Mouse (Mus musculus) thymus, postnatal 4 days (tissue): ENCODE measurements around the gene Olfr304.
"Not testable (repeated sequence)": the region's sequence is repeated elsewhere in the genome, so short reads cannot be mapped to it uniquely, and the experiment has no call there.

ENCODE experiments used
- DNase-seq: peaks from one replicate; pipeline ENCODE4 v3.0.0; 2021

Olfr304 gene

DNA sequence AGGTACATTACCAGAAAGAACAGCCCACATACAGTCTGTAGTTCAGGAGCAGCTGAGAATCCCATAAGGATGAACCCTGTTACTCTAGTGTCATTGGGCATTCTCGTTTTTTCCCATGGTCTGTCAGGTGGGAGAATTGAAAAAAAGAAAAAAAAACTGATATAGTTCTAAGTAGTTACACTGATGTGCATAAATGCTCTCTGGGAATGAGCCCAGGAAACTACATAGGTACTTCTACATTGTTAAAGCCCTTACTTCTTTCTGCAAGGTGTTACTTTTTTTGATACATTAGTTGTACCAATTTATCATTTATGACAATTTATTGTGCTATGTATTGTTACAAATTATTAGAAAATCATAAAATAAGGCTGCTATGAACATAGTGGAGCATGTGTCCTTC lies at the start of gene Olfr304:
Olfr304 (minus strand) TSS at position 101 of the 400 bp plus-strand sequence.
- DNase-seq, result no peak

DNA sequence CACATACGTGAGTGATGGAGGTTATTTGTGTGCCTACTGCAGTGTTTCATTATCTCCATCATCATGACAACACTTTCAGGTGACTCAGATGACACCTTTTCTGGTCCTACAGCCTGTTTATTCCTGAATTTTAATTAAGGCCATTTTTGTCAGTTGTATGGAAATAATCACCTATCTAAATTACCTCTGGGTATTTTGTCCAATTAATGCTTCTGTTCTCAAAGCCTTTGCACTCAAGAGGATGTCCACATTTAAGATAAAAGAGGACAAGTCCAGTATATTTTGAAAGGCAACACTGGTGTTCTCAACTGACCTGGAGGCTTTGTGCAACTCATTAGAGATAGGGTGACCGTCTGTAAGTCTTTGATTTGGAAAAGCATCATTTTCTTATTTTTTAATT lies 17.1 kb upstream of the Olfr304 start, which contains the start of gene Olfr301:
Olfr301 (plus strand) TSS at position 301 of the 400 bp plus-strand sequence.
- no peak for DNase-seq

DNA sequence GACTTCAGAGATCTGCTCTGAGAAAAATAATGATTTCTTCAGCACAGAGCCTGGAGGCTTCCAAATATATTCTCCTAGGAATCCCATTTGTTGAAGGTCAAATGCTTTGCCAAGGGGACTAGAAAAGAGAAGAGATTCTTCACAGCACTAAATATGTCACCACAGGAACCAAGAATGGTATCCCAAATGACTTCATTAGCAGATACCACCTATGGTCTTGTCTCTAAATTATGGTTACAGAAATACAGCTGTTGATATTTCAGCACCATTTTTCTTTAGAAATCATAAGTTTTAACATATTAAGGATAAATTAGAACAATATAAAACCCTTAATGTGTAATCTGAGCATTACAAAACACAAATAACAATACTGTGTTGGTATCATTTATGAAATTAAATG lies 11.2 kb upstream of the Olfr304 start, which contains the start of gene Olfr303:
Olfr303 (minus strand) TSS at position 101 of the 400 bp plus-strand sequence.
- no peak for DNase-seq

DNA sequence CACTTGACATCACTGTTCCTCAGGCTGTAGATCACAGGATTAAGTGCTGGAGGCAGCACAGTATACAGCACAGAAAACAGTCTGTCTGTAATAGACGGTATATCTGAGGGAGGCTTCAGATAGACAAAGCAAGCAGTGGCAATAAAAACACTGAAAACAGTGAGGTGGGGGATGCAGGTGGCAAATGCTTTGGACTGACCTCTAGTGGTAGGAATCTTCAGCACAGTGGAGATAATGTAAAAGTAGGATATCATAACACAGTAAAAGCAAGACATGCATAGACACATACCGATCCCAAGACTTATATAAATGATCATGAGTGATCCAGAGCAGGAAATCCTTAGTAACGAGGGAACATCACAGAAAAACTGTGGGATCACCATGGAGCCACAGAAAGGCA lies 689 bp downstream of the Olfr304 start:
- DNase-seq, result no peak

DNA sequence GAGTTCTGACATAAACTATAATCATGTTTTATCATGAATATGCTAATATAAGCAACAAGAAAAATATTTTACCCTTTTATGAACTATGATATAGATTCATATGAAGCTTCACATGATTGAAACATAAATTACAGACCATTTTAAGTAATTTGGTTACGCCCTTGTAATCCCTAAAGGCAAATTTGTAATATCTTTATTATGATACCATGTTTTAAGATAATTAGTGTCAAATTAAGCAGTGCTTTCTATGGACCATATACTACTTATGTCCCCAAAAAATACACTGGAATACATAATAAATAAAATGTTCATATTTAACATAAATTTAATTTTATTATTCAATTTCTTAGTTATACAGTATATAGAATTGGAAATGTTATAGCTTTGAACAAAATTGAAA lies 19.6 kb downstream of the Olfr304 start, which contains the start of gene Olfr305:
Olfr305 (minus strand) TSS at position 101 of the 400 bp plus-strand sequence.
- DNase-seq, result no peak

DNA sequence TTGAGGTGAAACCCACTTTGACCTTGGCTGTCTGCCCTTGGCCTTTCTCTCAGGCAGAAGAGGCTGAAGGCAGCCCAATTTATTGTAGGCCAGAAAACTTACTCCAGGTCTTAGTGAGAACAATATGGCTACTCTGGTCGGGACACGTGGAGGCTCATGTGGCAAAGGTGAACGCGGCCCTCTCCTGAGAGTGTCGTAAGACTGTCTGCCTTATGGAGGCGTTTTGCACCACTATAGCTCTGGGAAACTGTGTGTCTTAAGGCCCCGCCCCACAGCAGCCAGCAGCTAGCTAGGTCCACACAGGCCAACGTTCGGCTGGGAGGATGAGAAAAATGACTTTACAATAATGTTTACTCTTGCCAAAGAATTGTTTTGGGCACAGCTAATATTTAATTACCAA lies 40.2 kb downstream of the Olfr304 start:
- DNase-seq, result not testable (repeated sequence)

DNA sequence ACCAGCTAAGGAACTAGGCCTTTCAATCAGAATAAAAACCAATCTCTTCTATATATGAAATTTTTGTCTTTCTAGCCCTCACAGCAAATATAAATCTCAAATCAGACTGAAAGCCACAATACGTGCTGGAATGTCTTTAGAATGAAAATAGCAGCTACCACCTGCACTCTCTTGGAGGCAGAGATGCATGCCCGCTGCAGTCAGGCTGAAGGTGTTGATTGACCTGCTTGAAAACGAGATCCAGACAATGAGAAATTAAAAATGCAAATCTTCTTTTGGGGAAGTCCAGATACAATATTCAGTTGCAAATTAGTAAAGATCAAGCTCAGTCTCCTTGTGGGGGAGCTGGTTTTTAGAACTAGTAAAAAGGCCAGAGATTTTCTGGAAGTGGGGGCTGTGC lies 42.2 kb downstream of the Olfr304 start:
- DNase-seq, result no peak

DNA sequence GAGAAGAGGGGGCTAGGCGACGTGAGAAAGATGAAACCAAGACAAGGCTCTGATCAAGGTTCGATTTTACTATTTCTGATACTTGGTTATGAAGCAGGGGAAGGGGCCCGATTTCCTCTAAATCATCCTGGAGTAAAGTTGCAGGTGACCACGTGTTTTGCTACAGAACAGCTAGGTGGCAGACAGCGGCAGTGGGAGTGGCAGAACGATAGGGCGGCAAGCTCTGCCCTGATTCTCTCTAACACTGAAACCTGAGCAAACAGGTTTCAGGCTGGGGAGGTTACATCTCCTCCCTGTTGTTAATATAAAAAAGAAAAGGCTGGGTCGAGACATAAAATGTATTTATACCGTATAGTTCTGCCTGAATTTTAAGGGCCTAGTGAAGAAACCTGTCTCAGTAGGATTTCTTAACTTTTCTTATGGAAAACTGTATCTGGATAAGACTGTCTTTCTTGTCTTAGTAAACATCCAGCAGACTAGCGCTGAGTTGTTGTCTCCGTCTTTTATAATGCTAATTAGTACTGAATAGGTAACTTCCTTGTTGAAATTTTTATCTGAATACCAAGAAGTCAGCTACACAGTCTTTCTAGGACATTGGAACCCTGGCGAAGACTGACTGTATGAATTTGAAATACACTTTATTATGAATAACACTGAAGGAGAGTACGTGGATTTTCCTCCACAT lies 43.4 kb downstream of the Olfr304 start:
- DNase-seq, result no peak

DNA sequence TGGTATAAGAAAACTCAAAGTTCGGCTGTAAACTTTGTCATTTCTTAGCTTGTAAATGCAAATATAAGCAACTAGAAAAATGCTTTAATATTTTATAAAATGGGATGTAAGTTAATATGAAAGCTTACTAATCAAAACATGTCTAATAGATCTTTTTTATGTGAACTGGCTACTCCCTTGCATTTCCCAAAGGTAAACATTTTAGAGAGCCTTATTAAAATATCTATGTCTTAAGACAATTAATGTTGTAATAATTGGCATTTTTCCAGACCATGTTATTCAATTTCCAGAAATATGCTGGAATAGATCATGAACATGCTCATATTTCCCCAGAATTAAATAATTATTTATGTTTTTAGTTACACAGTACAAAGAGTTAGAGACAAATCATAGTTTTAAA lies 49.0 kb downstream of the Olfr304 start, which contains the start of gene Olfr307:
Olfr307 (minus strand) TSS at position 101 of the 400 bp plus-strand sequence.
- DNase-seq, result no peak
